Mouse (Mus musculus) ES-CJ7 (cell line): ENCODE data around the gene Elmo2.
A peak's percentile ranks its signal among the peaks of the same experiment; 100 is the strongest.

ENCODE experiments used
- DNase-seq: peaks from one replicate; pipeline ENCODE4 v3.0.0; 2011; ENCODE audit warnings: low read depth, low spot score

Elmo2 gene

GRCm38 (mm10) chr2:165323928-165324327 is 2.4 kb downstream of the Elmo2 start:
- no peak for DNase-seq

GRCm38 (mm10) chr2:165323484-165323883 is 2.8 kb downstream of the Elmo2 start:
- no peak for DNase-seq

- no peak for DNase-seq
Observed at GRCm38 (mm10) chr2:165321981-165322735, 4.1 kb downstream of the Elmo2 start.

GRCm38 (mm10) chr2:165321381-165321888 is 4.8 kb downstream of the Elmo2 start:
- no peak for DNase-seq

- no peak for DNase-seq
Observed at GRCm38 (mm10) chr2:165320531-165321150, 5.6 kb downstream of the Elmo2 start.

- no peak for DNase-seq
Observed at GRCm38 (mm10) chr2:165319503-165319902, 6.8 kb downstream of the Elmo2 start.

- no peak for DNase-seq
Observed at GRCm38 (mm10) chr2:165318941-165319340, 7.3 kb downstream of the Elmo2 start.

- no peak for DNase-seq
Observed at GRCm38 (mm10) chr2:165317621-165318263, 8.5 kb downstream of the Elmo2 start.

- peak; percentile 72 for DNase-seq
Observed at GRCm38 (mm10) chr2:165316837-165317473, 9.3 kb downstream of the Elmo2 start.

- no peak for DNase-seq
Observed at GRCm38 (mm10) chr2:165316204-165316603, 10.1 kb downstream of the Elmo2 start.

- DNase-seq, result no peak
Observed at GRCm38 (mm10) chr2:165314197-165314596, 12.1 kb downstream of the Elmo2 start.

- no peak for DNase-seq
Observed at GRCm38 (mm10) chr2:165312381-165312780, 13.9 kb downstream of the Elmo2 start.

GRCm38 (mm10) chr2:165311577-165311976 is 14.7 kb downstream of the Elmo2 start:
- no peak for DNase-seq

GRCm38 (mm10) chr2:165310818-165311425 is 15.4 kb downstream of the Elmo2 start:
- no peak for DNase-seq

- no peak for DNase-seq
Observed at GRCm38 (mm10) chr2:165307801-165308200, 18.5 kb downstream of the Elmo2 start.

- DNase-seq, result no peak
Observed at GRCm38 (mm10) chr2:165305438-165305837, 20.8 kb downstream of the Elmo2 start.

- no peak for DNase-seq
Observed at GRCm38 (mm10) chr2:165304819-165305218, 21.5 kb downstream of the Elmo2 start.

- DNase-seq, result no peak
Observed at GRCm38 (mm10) chr2:165303354-165304012, 22.8 kb downstream of the Elmo2 start.

- no peak for DNase-seq
Observed at GRCm38 (mm10) chr2:165301409-165301808, 24.9 kb downstream of the Elmo2 start.

GRCm38 (mm10) chr2:165300885-165301284 is 25.4 kb downstream of the Elmo2 start:
- DNase-seq, result no peak

- DNase-seq, result no peak
Observed at GRCm38 (mm10) chr2:165300424-165300823, 25.9 kb downstream of the Elmo2 start.
